Mouse (Mus musculus): Measurements from ENCODE around the gene Arrdc2. TPM values are rescaled to one million over a fixed set of nuclear protein-coding genes. Genes with fewer than 3 reads are reported as not detected.
A peak's percentile ranks its signal among the peaks of the same experiment; 100 is the strongest.

Arrdc2 gene
- polyA plus RNA-seq, 1 experiment = 73.8 TPM

GRCm38 (mm10) chr8:70798281-70798680 is 41.2 kb downstream of the Arrdc2 start:
- no peak for DNase-seq (ENCODE audit: low read depth in 1 of 2, low spot score in 2 of 2)
- Histone ChIP-seq H3K27me3 (ENCODE audit: control insufficient read depth, insufficient read depth, low read length) (no peaks in the 10 kb centered on the region), H3K36me3 (ENCODE audit: control insufficient read depth, insufficient read depth, low read length) (no peaks in the 10 kb centered on the region), H3K4me3 (ENCODE audit: extremely low read depth, insufficient read depth, insufficient read length) (no peak overlapping the region), H3K4me1 (ENCODE audit: control insufficient read depth, insufficient read depth, insufficient read length) (peaks cover 29% of the 10 kb centered on the region), H3K27ac (ENCODE audit: insufficient read depth, low read length) (no peak overlapping the region)
- TF ChIP-seq CTCF (IDR thresholded peaks at IDR 0.05; ENCODE audit: extremely low read depth, insufficient read depth, insufficient read length, insufficient replicate concordance) (no peak), POLR2A (IDR thresholded peaks at IDR 0.05; ENCODE audit: low read depth, low read length) (no peak)
- WGBS = 38% methylated on average over 15 of the region's 15 CpGs

GRCm38 (mm10) chr8:70797081-70798070 is 42.1 kb downstream of the Arrdc2 start:
- WGBS = 2% methylated on average over 56 of the region's 57 CpGs
- Histone ChIP-seq H3K27ac (ENCODE audit: insufficient read depth, low read length) (no peak overlapping the region), H3K27me3 (ENCODE audit: control insufficient read depth, insufficient read depth, low read length) (no peaks in the 10 kb centered on the region)

GRCm38 (mm10) chr8:70796403-70797080 is 43.0 kb downstream of the Arrdc2 start:
- Histone ChIP-seq H3K36me3 (ENCODE audit: control insufficient read depth, insufficient read depth, low read length) (no peaks in the 10 kb centered on the region), H3K27ac (ENCODE audit: insufficient read depth, low read length) (no peak overlapping the region), H3K4me1 (ENCODE audit: control insufficient read depth, insufficient read depth, insufficient read length) (peaks cover 30% of the 10 kb centered on the region), H3K27me3 (ENCODE audit: control insufficient read depth, insufficient read depth, low read length) (no peaks in the 10 kb centered on the region), H3K4me3 (ENCODE audit: extremely low read depth, insufficient read depth, insufficient read length) (peak overlapping the region; percentile 58; the same call in 1 of the 2 replicates)
- TF ChIP-seq CTCF (IDR thresholded peaks at IDR 0.05; ENCODE audit: extremely low read depth, insufficient read depth, insufficient read length, insufficient replicate concordance) = no peak
- TF ChIP-seq POLR2A (IDR thresholded peaks at IDR 0.05; ENCODE audit: low read depth, low read length) = no peak
- WGBS = 16% methylated on average over 52 of the region's 54 CpGs
- DNase-seq (ENCODE audit: low read depth in 1 of 2, low spot score in 2 of 2) = no peak

More at GRCm38 (mm10) chr8:70797081-70798070, 42.1 kb downstream of the Arrdc2 start:
- peak overlapping the region; percentile 58 for H3K4me3 ChIP-seq (ENCODE audit: extremely low read depth, insufficient read depth, insufficient read length)
- H3K36me3 ChIP-seq (ENCODE audit: control insufficient read depth, insufficient read depth, low read length) = no peaks in the 10 kb centered on the region
- peak; percentile 74 to 80 for DNase-seq (ENCODE audit: low read depth in 1 of 2, low spot score in 2 of 2)
- peaks cover 35% of the 10 kb centered on the region for H3K4me1 ChIP-seq (ENCODE audit: control insufficient read depth, insufficient read depth, insufficient read length)
- TF ChIP-seq CTCF (IDR thresholded peaks at IDR 0.05; ENCODE audit: extremely low read depth, insufficient read depth, insufficient read length, insufficient replicate concordance) = no peak
- no peak for TF ChIP-seq POLR2A (IDR thresholded peaks at IDR 0.05; ENCODE audit: low read depth, low read length)

- H3K4me1 ChIP-seq (ENCODE audit: control insufficient read depth, insufficient read depth, insufficient read length) = peaks cover 28% of the 10 kb centered on the region
- no peak overlapping the region for H3K4me3 ChIP-seq (ENCODE audit: extremely low read depth, insufficient read depth, insufficient read length)
Measured at GRCm38 (mm10) chr8:70795370-70795769, 44.1 kb downstream of the Arrdc2 start.

GRCm38 (mm10) chr8:70794215-70794614 is 45.3 kb downstream of the Arrdc2 start:
- TF ChIP-seq POLR2A (IDR thresholded peaks at IDR 0.05; ENCODE audit: low read depth, low read length) (no peak), CTCF (IDR thresholded peaks at IDR 0.05; ENCODE audit: extremely low read depth, insufficient read depth, insufficient read length, insufficient replicate concordance) (no peak)
- no peak for DNase-seq (ENCODE audit: low read depth in 1 of 2, low spot score in 2 of 2)
- no peaks in the 10 kb centered on the region for H3K27me3 ChIP-seq (ENCODE audit: control insufficient read depth, insufficient read depth, low read length)
- peaks cover 6% of the 10 kb centered on the region for H3K36me3 ChIP-seq (ENCODE audit: control insufficient read depth, insufficient read depth, low read length)
- H3K4me3 ChIP-seq (ENCODE audit: extremely low read depth, insufficient read depth, insufficient read length) = no peak overlapping the region
- WGBS = 81% methylated on average over 2 of the region's 2 CpGs
- H3K4me1 ChIP-seq (ENCODE audit: control insufficient read depth, insufficient read depth, insufficient read length) = peaks cover 28% of the 10 kb centered on the region
- H3K27ac ChIP-seq (ENCODE audit: insufficient read depth, low read length) = no peak overlapping the region

More at GRCm38 (mm10) chr8:70795370-70795769, 44.1 kb downstream of the Arrdc2 start:
- TF ChIP-seq POLR2A (IDR thresholded peaks at IDR 0.05; ENCODE audit: low read depth, low read length) (no peak), CTCF (IDR thresholded peaks at IDR 0.05; ENCODE audit: extremely low read depth, insufficient read depth, insufficient read length, insufficient replicate concordance) (no peak)
- H3K27me3 ChIP-seq (ENCODE audit: control insufficient read depth, insufficient read depth, low read length) = no peaks in the 10 kb centered on the region
- no peaks in the 10 kb centered on the region for H3K36me3 ChIP-seq (ENCODE audit: control insufficient read depth, insufficient read depth, low read length)
- no peak overlapping the region for H3K27ac ChIP-seq (ENCODE audit: insufficient read depth, low read length)
- no peak for DNase-seq (ENCODE audit: low read depth in 1 of 2, low spot score in 2 of 2)
- 93% methylated on average over 2 of the region's 2 CpGs for WGBS

- DNase-seq (ENCODE audit: low read depth in 1 of 2, low spot score in 2 of 2) = peak; percentile 77 to 85
- Histone ChIP-seq H3K4me1 (ENCODE audit: control insufficient read depth, insufficient read depth, insufficient read length) (peaks cover 23% of the 10 kb centered on the region), H3K36me3 (ENCODE audit: control insufficient read depth, insufficient read depth, low read length) (peaks cover 21% of the 10 kb centered on the region), H3K27me3 (ENCODE audit: control insufficient read depth, insufficient read depth, low read length) (no peaks in the 10 kb centered on the region), H3K4me3 (ENCODE audit: extremely low read depth, insufficient read depth, insufficient read length) (peak overlapping the region; percentile 47; the same call in 1 of the 2 replicates), H3K27ac (ENCODE audit: insufficient read depth, low read length) (peak overlapping the region; percentile 55)
- WGBS = under 1% methylated on average over 20 of the region's 20 CpGs
- TF ChIP-seq POLR2A (IDR thresholded peaks at IDR 0.05; ENCODE audit: low read depth, low read length) (no peak), CTCF (IDR thresholded peaks at IDR 0.05; ENCODE audit: extremely low read depth, insufficient read depth, insufficient read length, insufficient replicate concordance) (no peak)
Measured at GRCm38 (mm10) chr8:70792700-70793099, 46.8 kb downstream of the Arrdc2 start.
